Mouse (Mus musculus): ENCODE results near the gene Vil1. TPM values are rescaled to one million over a fixed set of nuclear protein-coding genes. Genes with fewer than 3 reads are reported as not detected.
A peak's percentile ranks its signal among the peaks of the same experiment; 100 is the strongest.

Vil1 gene
- polyA plus RNA-seq (2015; fragmentation: Nextera tagmentation; extraction: Ambion mirVana) = 0.35 and 0.50 TPM in 2 replicates

DNA sequence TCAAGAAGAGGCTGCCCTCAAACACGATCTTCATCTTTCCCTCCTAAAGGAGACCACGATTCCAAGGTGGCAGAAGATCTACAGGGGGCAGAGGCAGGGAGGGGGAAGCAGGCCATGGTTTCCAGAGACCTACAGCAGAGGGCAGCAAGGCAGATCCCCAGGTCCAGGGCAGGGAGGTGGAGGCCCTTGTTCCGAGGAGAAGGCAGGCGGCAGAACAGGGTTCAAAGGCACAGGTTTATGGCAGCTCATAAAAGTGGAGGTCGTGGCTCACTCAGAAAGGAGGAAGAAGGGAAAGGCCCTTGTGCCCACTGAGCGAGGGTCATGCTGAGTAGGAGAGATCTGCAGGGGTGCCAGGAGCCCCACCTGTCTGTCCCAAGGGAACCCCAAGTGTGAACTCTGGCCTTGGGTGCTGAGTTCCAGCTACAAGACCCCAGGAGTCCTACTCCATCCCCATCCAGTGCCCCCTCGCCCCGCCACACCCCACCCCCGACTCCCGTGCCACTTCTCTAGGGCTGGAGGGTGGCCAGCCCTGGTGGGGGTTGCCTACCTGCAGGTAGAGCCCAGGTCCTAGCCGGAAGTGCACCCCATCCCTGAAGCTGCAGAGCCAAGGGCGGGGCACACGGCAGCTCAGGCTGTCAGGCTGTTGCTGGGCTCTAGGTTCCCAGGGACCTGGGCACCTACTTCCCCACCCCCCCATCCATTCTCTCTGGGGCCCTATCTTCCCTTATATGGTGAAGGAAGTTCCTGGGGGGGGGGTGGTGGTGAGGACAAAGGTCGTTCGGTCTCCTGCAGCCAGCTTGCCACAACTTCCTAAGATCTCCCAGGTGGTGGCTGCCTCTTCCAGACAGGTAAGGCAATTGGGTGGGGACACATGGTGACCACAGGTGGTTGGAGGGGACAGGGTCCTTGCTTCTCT, at the start of gene Vil1:
Gene Vil1, plus strand, starts transcription at position 788 of the 916 bp plus-strand sequence.

DNA sequence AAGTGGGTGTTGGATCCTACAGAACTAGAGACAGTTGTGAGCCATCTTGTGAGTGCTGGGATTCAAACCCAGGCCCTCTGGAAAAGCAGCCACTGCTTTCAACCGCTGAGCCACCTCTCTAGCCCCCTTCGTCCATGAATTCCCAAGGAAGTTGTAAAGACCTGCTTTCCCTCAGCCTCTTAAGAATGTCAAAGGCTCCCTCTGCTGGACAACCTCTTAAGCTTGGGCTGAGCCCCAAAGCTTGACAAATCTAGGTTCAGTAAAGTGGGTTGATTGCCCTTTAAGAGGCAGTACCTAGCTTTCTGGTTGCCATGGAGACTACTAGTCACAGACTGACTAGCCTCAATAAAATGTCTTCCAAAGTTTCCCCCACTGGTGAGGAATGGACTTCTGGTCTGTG, 47.4 kb upstream of the Vil1 start, which contains the start of gene Catip:
Gene Catip, plus strand, starts transcription at position 297 of the 400 bp plus-strand sequence.

DNA sequence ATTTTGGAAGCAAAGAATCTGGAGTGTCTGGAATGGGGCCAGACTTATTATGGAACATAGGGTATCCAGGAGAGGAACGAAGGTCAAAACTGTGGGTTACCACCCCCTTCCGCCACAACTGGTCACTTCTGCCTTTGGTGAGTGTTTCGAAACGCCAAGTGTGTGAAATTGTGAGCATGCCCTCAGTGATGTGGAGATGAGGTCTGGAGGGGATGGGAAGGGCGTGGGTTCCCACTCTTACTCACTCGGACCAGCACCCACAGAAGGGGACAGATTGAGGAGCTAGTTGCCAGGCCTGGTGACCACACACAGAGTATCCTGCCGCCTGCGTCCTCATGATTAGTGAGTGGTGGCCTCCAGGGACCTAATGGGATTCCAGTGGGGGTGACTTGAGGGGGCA, 34.2 kb upstream of the Vil1 start, which contains the start of gene Slc11a1:
Gene Slc11a1, plus strand, starts transcription at position 216 of the 400 bp plus-strand sequence.

DNA sequence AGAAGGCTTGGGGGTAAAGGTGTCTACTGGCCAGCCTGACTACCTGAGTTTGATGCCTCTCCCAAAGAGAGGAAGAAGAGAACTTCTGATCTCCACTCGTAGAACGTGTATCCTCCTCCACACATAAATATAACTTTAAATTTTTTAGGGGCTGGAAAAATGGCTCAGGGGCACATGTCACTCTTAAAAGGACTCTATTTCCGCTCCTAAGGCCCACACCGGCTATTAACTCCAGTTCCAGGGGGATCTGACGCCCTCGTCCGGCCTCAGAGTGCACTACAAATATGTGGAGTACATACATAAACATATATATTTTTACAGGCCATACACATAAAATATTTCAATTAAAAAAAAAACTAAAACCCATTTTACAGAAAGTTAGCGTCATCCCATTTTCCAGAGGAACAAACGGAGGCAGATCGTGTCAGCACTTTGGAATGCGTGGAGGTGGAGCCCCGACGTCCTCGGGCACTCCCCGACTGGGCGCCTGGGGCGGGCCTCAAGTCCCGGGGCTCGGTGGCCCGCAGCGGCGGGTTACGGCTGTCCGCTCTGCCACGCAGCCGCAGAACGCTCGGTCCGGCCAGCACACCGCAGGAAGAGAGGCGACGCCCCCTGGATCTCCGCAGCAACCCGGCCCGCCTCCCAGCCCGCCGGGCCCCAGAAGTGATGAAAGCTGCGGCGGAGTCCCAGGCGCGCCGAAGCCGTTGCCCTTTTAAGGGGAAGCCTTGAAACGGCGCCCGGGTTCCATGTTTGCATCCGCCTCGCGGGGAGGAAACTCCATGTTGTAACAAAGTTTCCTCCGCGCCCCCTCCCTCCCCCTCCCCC, 18.0 kb upstream of the Vil1 start, which contains the start of gene Ctdsp1:
Gene Ctdsp1, plus strand, starts transcription at position 586 of the 825 bp plus-strand sequence.

Small RNAs within 50 kb of the gene (microRNA-seq; reads per million reads assigned to microRNA genes)
- 32,487 reads per million, percentile 97 among the genes with 10 or more reads in this experiment for gene Mir26b (ENCODE audit: borderline replicate concordance, insufficient number of aligned reads)

Other genes with a start within 250 kb of the Vil1 start
- gene Cxcr1, start 214.7 kb upstream of the Vil1 start, polyA plus RNA-seq (2015; fragmentation: Nextera tagmentation; extraction: Ambion mirVana) = not detected in 2 replicates
- 298 and 366 TPM in 2 replicates for gene Arpc2, start 173.3 kb upstream of the Vil1 start, polyA plus RNA-seq (2015; fragmentation: Nextera tagmentation; extraction: Ambion mirVana)
- gene Gpbar1, start 130.8 kb upstream of the Vil1 start, polyA plus RNA-seq (2015; fragmentation: Nextera tagmentation; extraction: Ambion mirVana) = 0.62 and 0.69 TPM in 2 replicates
- 163 and 251 TPM in 2 replicates for gene Aamp, start 124.6 kb upstream of the Vil1 start, polyA plus RNA-seq (2015; fragmentation: Nextera tagmentation; extraction: Ambion mirVana)
- gene Pnkd, start 124.4 kb upstream of the Vil1 start, polyA plus RNA-seq (2015; fragmentation: Nextera tagmentation; extraction: Ambion mirVana) = 116 and 139 TPM in 2 replicates
- gene Tmbim1, start 103.8 kb upstream of the Vil1 start, polyA plus RNA-seq (2015; fragmentation: Nextera tagmentation; extraction: Ambion mirVana) = 44.2 and 66.5 TPM in 2 replicates
- 0.16 and 0.52 TPM in 2 replicates for gene Catip, start 47.3 kb upstream of the Vil1 start, polyA plus RNA-seq (2015; fragmentation: Nextera tagmentation; extraction: Ambion mirVana)
- 9.2 and 14.0 TPM in 2 replicates for gene Slc11a1, start 34.2 kb upstream of the Vil1 start, polyA plus RNA-seq (2015; fragmentation: Nextera tagmentation; extraction: Ambion mirVana)
- 46.5 and 55.3 TPM in 2 replicates for gene Ctdsp1, start 17.9 kb upstream of the Vil1 start, polyA plus RNA-seq (2015; fragmentation: Nextera tagmentation; extraction: Ambion mirVana)
- 21.9 and 26.8 TPM in 2 replicates for gene Cnot9, start 96.7 kb downstream of the Vil1 start, polyA plus RNA-seq (2015; fragmentation: Nextera tagmentation; extraction: Ambion mirVana)
- 0.54 and 0.57 TPM in 2 replicates for gene Plcd4, start 133.5 kb downstream of the Vil1 start, polyA plus RNA-seq (2015; fragmentation: Nextera tagmentation; extraction: Ambion mirVana)
- 8.0 and 10.9 TPM in 2 replicates for gene Usp37, start 134.9 kb downstream of the Vil1 start, polyA plus RNA-seq (2015; fragmentation: Nextera tagmentation; extraction: Ambion mirVana)
- 2.9 TPM in 2 replicates for gene Zfp142, start 178.9 kb downstream of the Vil1 start, polyA plus RNA-seq (2015; fragmentation: Nextera tagmentation; extraction: Ambion mirVana)
- 8.4 and 16.0 TPM in 2 replicates for gene Bcs1l, start 178.9 kb downstream of the Vil1 start, polyA plus RNA-seq (2015; fragmentation: Nextera tagmentation; extraction: Ambion mirVana)
- 25.3 and 33.0 TPM in 2 replicates for gene Rnf25, start 192.0 kb downstream of the Vil1 start, polyA plus RNA-seq (2015; fragmentation: Nextera tagmentation; extraction: Ambion mirVana)
- 4.7 and 4.8 TPM in 2 replicates for gene Stk36, start 192.1 kb downstream of the Vil1 start, polyA plus RNA-seq (2015; fragmentation: Nextera tagmentation; extraction: Ambion mirVana)